Mouse (Mus musculus) ES-E14 (cell line): ENCODE data around the gene Sox5.

Experiments
- ZC3H11A ChIP-seq: IDR thresholded peaks from 2 replicates; pipeline ENCODE4 v1.6.1; 2012; ENCODE audit warnings: low read depth, mild to moderate bottlenecking, inconsistent platforms, low read length, borderline replicate concordance
- ZNF384 ChIP-seq: IDR thresholded peaks from 2 replicates; pipeline ENCODE4 v1.6.1; 2012; ENCODE audit warnings: low read depth, low read length, inconsistent platforms

DNA sequence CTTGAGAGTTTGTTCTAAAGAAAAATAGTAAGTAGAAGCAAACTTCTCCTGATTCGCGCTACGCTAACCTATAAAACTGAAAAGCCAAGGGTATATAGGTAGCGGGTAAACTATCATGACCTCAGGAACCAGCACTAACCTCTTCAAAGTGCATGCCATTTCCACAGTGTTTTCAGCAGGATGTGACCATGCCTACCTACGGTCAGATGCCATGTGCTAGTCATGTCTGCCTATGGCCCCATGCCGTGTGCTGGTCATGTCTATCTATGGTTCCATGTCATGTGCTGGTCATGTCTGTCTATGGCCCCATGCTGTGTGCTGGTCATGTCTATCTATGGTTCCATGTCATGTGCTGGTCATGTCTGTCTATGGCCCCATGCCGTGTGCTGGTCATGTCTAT is 614.7 kb downstream of the Sox5 start:
- TF ChIP-seq ZC3H11A, result no peak
- TF ChIP-seq ZNF384, result no peak
